Mouse (Mus musculus) liver, embryonic 13.5 days (tissue): ENCODE data around the gene Ggt5. TPM values are rescaled to one million over a fixed set of nuclear protein-coding genes. Genes with fewer than 3 reads are reported as not detected.

Experiments used
- ATAC-seq: fragments of 200-750 bp; cut with Nextera tagmentation; 2 replicates; pipeline ENCODE4 v1.8.0; 2017; ENCODE audit warnings: low read depth, mild to moderate bottlenecking, moderate number of reproducible peaks, moderate library complexity
- DNase-seq: peaks from one replicate; pipeline ENCODE4 v3.0.0; 2022
- H3K27ac ChIP-seq: fragments of 300-500 bp; sonication (generic); 2 replicates; pipeline ENCODE4 v1.5.1; 2015; ENCODE audit warnings: moderate library complexity, mild to moderate bottlenecking, inconsistent platforms
- H3K27me3 ChIP-seq: fragments of 300-500 bp; sonication (generic); 2 replicates; pipeline ENCODE4 v1.6.1; 2015; ENCODE audit warnings: mild to moderate bottlenecking, inconsistent platforms
- H3K36me3 ChIP-seq: fragments of 300-500 bp; sonication (generic); 2 replicates; pipeline ENCODE4 v1.6.1; 2015; ENCODE audit warnings: mild to moderate bottlenecking, inconsistent platforms
- H3K4me1 ChIP-seq: fragments of 300-500 bp; sonication (generic); replicated peaks from 2 replicates; pipeline ENCODE4 v1.6.1; 2015; ENCODE audit warnings: inconsistent platforms
- H3K4me2 ChIP-seq: fragments of 300-500 bp; sonication (generic); 2 replicates; pipeline ENCODE4 v1.6.1; 2015; ENCODE audit warnings: inconsistent platforms, mild to moderate bottlenecking, moderate library complexity
- H3K4me3 ChIP-seq: fragments of 300-500 bp; sonication (generic); replicated peaks from 2 replicates; pipeline ENCODE4 v1.5.1; 2015; ENCODE audit warnings: mild to moderate bottlenecking, inconsistent platforms
- H3K9ac ChIP-seq: fragments of 300-500 bp; sonication (generic); 2 replicates; pipeline ENCODE4 v1.6.1; 2015; ENCODE audit warnings: mild to moderate bottlenecking, inconsistent platforms
- H3K9me3 ChIP-seq: fragments of 300-500 bp; sonication (generic); replicated peaks from 2 replicates; pipeline ENCODE4 v1.6.1; 2016; ENCODE audit warnings: inconsistent platforms
- WGBS: fragments of 180-500 bp; shearing (Covaris S2); methylation state at CpG from one replicate; pipeline ENCODE4 v1.1.7; 2015; ENCODE audit not compliant: insufficient replicate concordance; 5-methylcytosine and 5-hydroxymethylcytosine counted together
- polyA plus RNA-seq: library from polyadenylated mRNA; unstranded; fragments of >200 nt; fragmentation: Nextera tagmentation; extraction: Ambion mirVana; gene quantifications from 2 replicates; pipeline ENCODE4 v1.2.1, GENCODE M21; 2015

The Ggt5 gene
- polyA plus RNA-seq, 1 experiment from 2014 or later = 0.52 TPM

DNA sequence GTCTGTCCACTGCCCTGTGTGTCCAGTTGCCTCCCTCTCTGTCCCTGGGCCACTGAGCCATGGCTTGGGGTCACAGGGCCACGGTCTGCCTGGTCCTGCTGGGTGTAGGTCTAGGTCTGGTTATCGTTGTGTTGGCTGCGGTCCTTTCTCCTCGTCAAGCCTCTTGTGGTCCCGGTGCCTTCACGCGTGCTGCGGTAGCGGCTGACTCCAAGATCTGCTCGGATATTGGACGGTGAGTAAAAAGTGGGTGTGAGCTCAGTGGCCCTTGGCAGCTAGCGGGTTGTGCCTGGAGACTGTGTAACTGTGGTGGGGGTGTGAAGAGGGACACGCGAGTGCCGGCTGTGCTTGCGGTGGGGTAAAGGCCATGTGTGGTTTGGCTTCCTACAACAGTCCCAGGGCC, 511 bp downstream of the Ggt5 start:
- ATAC-seq (no peak), DNase-seq (no peak)
- Histone ChIP-seq H3K27me3 (peaks cover 5% of the 10 kb centered on the region), H3K9me3 (no peaks in the 10 kb centered on the region), H3K4me3 (no peak overlapping the region), H3K27ac (no peak overlapping the region), H3K36me3 (no peaks in the 10 kb centered on the region), H3K4me1 (peaks cover 22% of the 10 kb centered on the region; the same call in 1 of the 2 replicates), H3K4me2 (0 out of 2 replicates have a peak overlapping the region, but pooled peaks have one; percentile 1), H3K9ac (no peak overlapping the region)
- 56% methylated on average over 16 of the region's 16 CpGs for WGBS

DNA sequence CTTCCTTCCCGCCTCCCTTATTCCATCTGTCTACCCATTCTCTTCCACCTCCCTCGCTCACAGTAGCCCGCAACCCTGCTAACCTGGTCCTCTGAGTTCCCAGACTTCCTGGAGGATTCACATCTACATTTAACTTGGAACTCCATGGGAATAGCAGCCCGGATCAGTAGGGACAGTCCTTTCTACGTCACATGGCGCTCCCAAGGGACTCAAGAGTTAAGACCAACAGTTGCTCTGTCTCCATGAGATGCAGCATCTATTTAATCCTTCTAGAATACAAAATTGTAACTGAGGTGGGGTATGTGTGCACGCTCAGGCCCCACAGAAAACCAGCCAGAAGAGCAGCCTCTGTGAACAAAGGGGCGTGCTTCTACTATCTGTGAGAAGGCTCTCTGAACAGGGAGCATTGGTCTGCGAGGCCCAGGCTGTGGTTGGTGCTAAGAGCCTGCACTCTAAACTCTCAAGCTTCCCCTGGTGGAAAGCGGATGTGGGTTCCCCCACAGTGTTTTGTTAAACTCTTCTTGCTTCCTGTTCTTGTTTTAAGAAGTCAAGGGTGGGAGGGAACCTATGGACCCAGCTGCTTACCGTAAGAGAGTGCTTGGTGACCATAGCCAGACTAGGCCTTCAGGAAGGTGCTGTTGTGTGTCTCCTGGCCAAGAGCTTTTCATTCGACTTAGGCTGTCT, 2.2 kb downstream of the Ggt5 start:
- ATAC-seq (peak; percentile 55), DNase-seq (peak; percentile 20)
- whole genome bisulfite sequencing = 35% methylated on average over 12 of the region's 12 CpGs
- Histone ChIP-seq H3K36me3 (no peaks in the 10 kb centered on the region), H3K9ac (no peak overlapping the region), H3K9me3 (no peaks in the 10 kb centered on the region), H3K4me3 (no peak overlapping the region), H3K4me1 (peaks cover 22% of the 10 kb centered on the region; the same call in 1 of the 2 replicates), H3K27ac (peak overlapping the region; percentile 1; the same call in 1 of the 2 replicates), H3K4me2 (no peak overlapping the region), H3K27me3 (no peaks in the 10 kb centered on the region)

- H3K9me3 ChIP-seq = no peaks in the 10 kb centered on the region
- 62% methylated on average over 7 of the region's 7 CpGs for WGBS
- no peaks in the 10 kb centered on the region for H3K27me3 ChIP-seq
- no peak overlapping the region for H3K9ac ChIP-seq
- no peak for DNase-seq
- no peak for ATAC-seq
- no peaks in the 10 kb centered on the region for H3K36me3 ChIP-seq
- H3K4me1 ChIP-seq = peaks cover 22% of the 10 kb centered on the region; the same call in 1 of the 2 replicates
- no peak overlapping the region for H3K4me3 ChIP-seq
- H3K27ac ChIP-seq = no peak overlapping the region
- no peak overlapping the region for H3K4me2 ChIP-seq
Observed at GRCm38 (mm10) chr10:75592585-75592984, 3.4 kb downstream of the Ggt5 start.

DNA sequence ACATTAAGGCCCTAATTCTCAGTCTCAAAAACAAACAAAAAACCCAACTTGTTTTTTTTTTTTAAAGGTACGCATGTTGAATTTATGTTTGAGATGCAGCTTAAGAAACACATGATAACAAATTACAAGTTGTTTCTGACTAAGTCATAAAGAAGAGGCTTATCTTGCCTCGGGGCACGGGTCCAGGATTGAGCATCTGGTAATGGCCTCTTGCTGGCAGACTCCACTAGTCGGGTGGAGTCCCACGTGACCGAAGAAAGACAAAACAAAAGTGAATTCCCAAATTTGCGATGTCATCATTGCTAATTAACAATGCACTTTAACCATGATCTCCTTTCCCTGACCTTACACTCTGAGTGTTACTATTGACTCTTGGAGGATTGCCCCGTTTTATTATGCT, 6.8 kb downstream of the Ggt5 start:
- ATAC-seq (no peak), DNase-seq (no peak)
- Histone ChIP-seq H3K9me3 (no peaks in the 10 kb centered on the region), H3K4me1 (0 out of 2 replicates have a peak, but pooled peaks cover 4% of the 10 kb centered on the region), H3K36me3 (no peaks in the 10 kb centered on the region), H3K27me3 (no peaks in the 10 kb centered on the region), H3K9ac (no peak overlapping the region), H3K4me3 (no peak overlapping the region), H3K27ac (no peak overlapping the region), H3K4me2 (no peak overlapping the region)
- 66% methylated on average over 8 of the region's 8 CpGs for WGBS

DNA sequence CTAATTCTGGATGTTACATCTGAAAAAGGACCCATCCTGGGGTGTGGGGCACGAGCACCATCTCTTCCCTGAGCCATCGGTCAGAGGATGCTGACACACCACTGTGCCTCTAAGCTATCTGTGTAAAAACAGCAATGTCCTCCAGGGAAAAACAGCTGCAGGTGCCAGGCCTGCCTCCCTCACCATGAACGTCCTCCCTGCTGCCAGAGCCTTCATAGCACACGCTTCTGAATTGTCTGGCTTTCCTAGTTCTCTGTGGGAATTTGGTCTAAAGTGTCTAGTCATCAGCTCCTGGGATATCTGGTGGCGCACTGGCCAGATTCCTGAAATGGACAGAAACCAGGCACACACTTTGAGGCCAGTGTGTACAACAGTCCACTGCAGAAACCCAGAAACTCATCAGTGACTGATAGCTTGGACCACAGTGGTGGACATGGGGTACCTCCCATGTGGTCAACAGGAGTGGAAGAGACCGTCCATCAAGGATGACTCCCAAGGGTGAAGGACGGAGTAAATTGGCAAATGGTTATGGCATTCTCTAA, 11.1 kb downstream of the Ggt5 start:
- no peak overlapping the region for H3K27ac ChIP-seq
- WGBS = 63% methylated on average over 7 of the region's 7 CpGs
- no peaks in the 10 kb centered on the region for H3K9me3 ChIP-seq
- H3K4me2 ChIP-seq = no peak overlapping the region
- H3K4me1 ChIP-seq = no peaks in the 10 kb centered on the region
- DNase-seq (no peak), ATAC-seq (no peak)
- no peak overlapping the region for H3K4me3 ChIP-seq
- H3K27me3 ChIP-seq = no peaks in the 10 kb centered on the region
- H3K9ac ChIP-seq = no peak overlapping the region
- no peaks in the 10 kb centered on the region for H3K36me3 ChIP-seq

GRCm38 (mm10) chr10:75605162-75605846, 16.2 kb downstream of the Ggt5 start:
- Histone ChIP-seq H3K9me3 (no peaks in the 10 kb centered on the region), H3K9ac (no peak overlapping the region), H3K4me2 (no peak overlapping the region), H3K4me3 (no peak overlapping the region), H3K27me3 (no peaks in the 10 kb centered on the region), H3K4me1 (no peaks in the 10 kb centered on the region), H3K36me3 (no peaks in the 10 kb centered on the region), H3K27ac (no peak overlapping the region)
- ATAC-seq = no peak
- 30% methylated on average over 11 of the region's 11 CpGs for WGBS
- DNase-seq = no peak

DNA sequence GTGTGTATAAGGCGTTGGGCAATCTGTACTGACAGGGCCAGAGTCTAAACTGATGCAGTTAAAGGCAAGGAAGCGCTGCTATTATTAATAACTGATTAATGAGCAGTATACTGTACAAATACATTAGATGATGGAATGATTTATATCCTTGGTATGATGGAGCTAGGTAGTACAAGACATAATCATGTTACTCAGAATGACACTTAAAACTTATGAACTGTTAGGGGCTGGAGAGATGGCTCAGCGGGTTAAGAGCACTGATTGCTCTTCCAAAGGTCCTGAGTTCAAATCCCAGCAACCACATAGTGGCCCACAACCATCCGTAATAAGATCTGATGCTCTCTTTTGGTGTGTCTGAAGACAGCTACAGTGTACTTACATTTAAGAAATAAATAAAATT, 18.1 kb downstream of the Ggt5 start:
- Histone ChIP-seq H3K9ac (no peak overlapping the region), H3K36me3 (no peaks in the 10 kb centered on the region), H3K9me3 (no peaks in the 10 kb centered on the region), H3K27me3 (no peaks in the 10 kb centered on the region), H3K4me3 (no peak overlapping the region), H3K4me1 (no peaks in the 10 kb centered on the region), H3K4me2 (no peak overlapping the region), H3K27ac (no peak overlapping the region)
- DNase-seq = no peak
- ATAC-seq = no peak
- WGBS = 68% methylated on average over 4 of the region's 4 CpGs

DNA sequence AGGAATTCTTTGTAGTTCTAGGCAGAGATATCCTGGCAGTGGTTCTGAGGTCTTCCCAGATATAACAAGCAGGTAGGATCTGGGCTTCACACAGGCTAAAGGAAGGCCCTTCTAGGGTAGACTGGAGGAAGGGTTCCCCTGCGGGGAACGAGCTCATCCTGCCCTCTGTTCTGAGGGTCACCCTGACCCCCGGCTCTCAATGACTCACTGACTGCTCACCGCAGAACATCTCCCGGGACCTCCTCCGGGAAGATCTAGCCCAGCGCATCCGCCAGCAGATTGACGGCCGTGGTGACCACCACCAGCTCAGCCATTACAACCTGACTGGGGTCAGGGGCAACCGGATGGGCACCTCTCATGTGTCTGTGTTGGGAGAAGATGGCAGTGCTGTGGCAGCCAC, 19.8 kb downstream of the Ggt5 start:
- DNase-seq = no peak
- Histone ChIP-seq H3K9me3 (no peaks in the 10 kb centered on the region), H3K4me2 (no peak overlapping the region), H3K27me3 (no peaks in the 10 kb centered on the region), H3K4me3 (no peak overlapping the region), H3K27ac (no peak overlapping the region), H3K36me3 (no peaks in the 10 kb centered on the region), H3K4me1 (no peaks in the 10 kb centered on the region), H3K9ac (no peak overlapping the region)
- no peak for ATAC-seq
- WGBS = 70% methylated on average over 11 of the region's 11 CpGs

DNA sequence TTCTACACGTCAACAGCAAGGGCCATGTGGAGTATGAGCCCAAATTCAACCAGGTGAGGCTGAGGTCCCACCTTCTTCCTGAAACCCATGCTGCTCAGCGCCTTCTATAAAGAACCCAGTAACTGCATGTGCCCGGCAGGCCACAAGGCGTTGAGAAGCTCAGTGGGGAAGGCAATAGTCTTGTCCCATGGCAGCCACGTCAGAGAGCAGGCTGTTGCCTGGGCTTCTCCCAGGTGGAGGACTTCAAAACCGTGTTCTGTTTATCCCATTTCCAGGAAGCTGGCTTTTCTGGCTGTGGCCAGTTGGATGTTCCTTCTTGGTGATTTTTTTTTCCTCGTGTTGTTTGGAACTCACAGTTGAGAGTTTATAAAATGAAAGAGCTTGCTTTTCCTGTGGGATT, 21.3 kb downstream of the Ggt5 start:
- H3K27ac ChIP-seq = no peak overlapping the region
- H3K4me1 ChIP-seq = no peaks in the 10 kb centered on the region
- no peak for DNase-seq
- no peaks in the 10 kb centered on the region for H3K9me3 ChIP-seq
- H3K4me3 ChIP-seq = no peak overlapping the region
- H3K9ac ChIP-seq = no peak overlapping the region
- no peaks in the 10 kb centered on the region for H3K27me3 ChIP-seq
- H3K4me2 ChIP-seq = no peak overlapping the region
- ATAC-seq = no peak
- 51% methylated on average over 7 of the region's 7 CpGs for WGBS
- no peaks in the 10 kb centered on the region for H3K36me3 ChIP-seq

DNA sequence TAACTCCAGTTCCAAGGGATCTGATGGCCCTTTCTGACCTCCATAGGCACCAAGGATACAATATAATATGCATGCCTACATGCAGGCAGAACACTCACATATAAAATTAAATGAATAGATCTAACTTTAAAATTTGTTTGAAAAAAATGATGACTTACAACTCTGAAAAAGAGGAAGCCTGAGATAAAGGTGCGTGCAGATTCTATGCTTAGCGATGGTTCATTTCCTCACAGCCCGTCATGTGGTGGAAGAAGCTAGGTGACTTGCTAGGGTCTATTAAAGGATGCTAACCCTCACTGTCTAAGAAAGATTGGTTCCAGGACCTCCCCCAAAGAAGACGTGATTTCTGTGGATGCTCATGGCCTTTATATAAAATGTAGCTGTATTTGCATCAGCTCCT, 26.9 kb downstream of the Ggt5 start:
- Histone ChIP-seq H3K4me2 (no peak overlapping the region), H3K27me3 (no peaks in the 10 kb centered on the region), H3K9ac (no peak overlapping the region), H3K36me3 (no peaks in the 10 kb centered on the region), H3K4me3 (no peak overlapping the region), H3K4me1 (no peaks in the 10 kb centered on the region), H3K9me3 (no peaks in the 10 kb centered on the region), H3K27ac (no peak overlapping the region)
- WGBS = 46% methylated on average over 4 of the region's 4 CpGs
- ATAC-seq = no peak
- no peak for DNase-seq

DNA sequence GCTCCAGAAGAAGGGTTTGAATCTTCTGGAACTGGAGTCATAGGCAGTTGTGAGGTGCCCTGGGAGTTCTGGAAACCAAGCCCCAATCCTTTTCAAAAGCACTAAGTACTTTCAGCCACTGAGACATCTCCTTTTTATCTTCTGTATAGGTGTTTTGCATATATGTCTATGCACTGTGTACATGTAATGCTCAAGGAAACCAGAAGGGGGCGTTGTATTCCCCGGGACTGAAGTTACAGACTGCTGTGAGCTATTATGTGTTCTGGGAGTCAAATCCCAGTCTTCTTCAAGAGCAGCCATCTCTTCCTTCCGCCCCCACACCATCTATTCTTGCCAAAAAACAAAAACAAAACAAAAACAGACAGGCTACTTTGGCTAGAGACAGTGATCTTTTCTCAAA, 31.7 kb downstream of the Ggt5 start:
- DNase-seq = no peak
- H3K4me3 ChIP-seq = no peak overlapping the region
- no peaks in the 10 kb centered on the region for H3K4me1 ChIP-seq
- no peaks in the 10 kb centered on the region for H3K36me3 ChIP-seq
- H3K9ac ChIP-seq = no peak overlapping the region
- WGBS = 31% methylated on average over 3 of the region's 3 CpGs
- H3K9me3 ChIP-seq = no peaks in the 10 kb centered on the region
- no peak for ATAC-seq
- no peak overlapping the region for H3K27ac ChIP-seq
- H3K27me3 ChIP-seq = no peaks in the 10 kb centered on the region
- H3K4me2 ChIP-seq = no peak overlapping the region
